Comparison of ENCODE assay signal across 11 mouse cellular contexts in genomic region chr13:92757972-92758585, GRCm38 (mm10). TPM values are rescaled to one million over a fixed set of nuclear protein-coding genes. Genes with fewer than 3 reads are reported as not detected.
"Had no signal": no experiment of that assay in that cellular context is flagged by ENCODE, and none has a peak within 500 bp of the region (broad histone marks: within the 10 kb centered on the region; RNA-seq: fewer than 3 reads in every experiment).

No protein-coding gene starts in this region.

- ATAC-seq: liver, postnatal 0 days; midbrain, embryonic 13.5 days had no signal

- H3K36me3 ChIP-seq: kidney, embryonic 15.5 days; limb, embryonic 15.5 days; liver, embryonic 13.5 days; midbrain, embryonic 13.5 days had no signal

- H3K4me1 ChIP-seq: kidney, embryonic 15.5 days; limb, embryonic 15.5 days; liver, embryonic 13.5 days; midbrain, embryonic 13.5 days had no signal

- H3K9me3 ChIP-seq: kidney, embryonic 15.5 days; limb, embryonic 15.5 days; liver, embryonic 13.5 days; midbrain, embryonic 13.5 days had no signal

- H3K27me3 ChIP-seq: kidney, embryonic 15.5 days; liver, embryonic 13.5 days; midbrain, embryonic 13.5 days had no signal

- H3K4me2 ChIP-seq: kidney, embryonic 15.5 days; limb, embryonic 15.5 days; liver, embryonic 13.5 days; midbrain, embryonic 13.5 days had no signal

- H3K27ac ChIP-seq: kidney, embryonic 15.5 days; left cerebral cortex, adult 2 months; limb, embryonic 15.5 days; liver, embryonic 13.5 days; midbrain, embryonic 13.5 days had no signal

- H3K4me3 ChIP-seq: kidney, embryonic 15.5 days; left cerebral cortex, adult 2 months; limb, embryonic 15.5 days; liver, embryonic 13.5 days; midbrain, embryonic 13.5 days had no signal

- H3K9ac ChIP-seq: kidney, embryonic 15.5 days; limb, embryonic 15.5 days; liver, embryonic 13.5 days; liver, postnatal 0 days; midbrain, embryonic 13.5 days had no signal

- DNase-seq: kidney, postnatal 25 days; liver, embryonic 13.5 days; liver, postnatal 0 days; lung, postnatal 36 days; right cerebral cortex, postnatal 25 days; thymus, postnatal 36 days had no signal

RNA-seq across cellular contexts. Expression of gene Thbs4, which starts 36.5 kb away (rescaled TPM):
- total RNA-seq: megakaryocyte progenitor cell, adult 5-6 weeks had no signal
